In the genomic region with DNA sequence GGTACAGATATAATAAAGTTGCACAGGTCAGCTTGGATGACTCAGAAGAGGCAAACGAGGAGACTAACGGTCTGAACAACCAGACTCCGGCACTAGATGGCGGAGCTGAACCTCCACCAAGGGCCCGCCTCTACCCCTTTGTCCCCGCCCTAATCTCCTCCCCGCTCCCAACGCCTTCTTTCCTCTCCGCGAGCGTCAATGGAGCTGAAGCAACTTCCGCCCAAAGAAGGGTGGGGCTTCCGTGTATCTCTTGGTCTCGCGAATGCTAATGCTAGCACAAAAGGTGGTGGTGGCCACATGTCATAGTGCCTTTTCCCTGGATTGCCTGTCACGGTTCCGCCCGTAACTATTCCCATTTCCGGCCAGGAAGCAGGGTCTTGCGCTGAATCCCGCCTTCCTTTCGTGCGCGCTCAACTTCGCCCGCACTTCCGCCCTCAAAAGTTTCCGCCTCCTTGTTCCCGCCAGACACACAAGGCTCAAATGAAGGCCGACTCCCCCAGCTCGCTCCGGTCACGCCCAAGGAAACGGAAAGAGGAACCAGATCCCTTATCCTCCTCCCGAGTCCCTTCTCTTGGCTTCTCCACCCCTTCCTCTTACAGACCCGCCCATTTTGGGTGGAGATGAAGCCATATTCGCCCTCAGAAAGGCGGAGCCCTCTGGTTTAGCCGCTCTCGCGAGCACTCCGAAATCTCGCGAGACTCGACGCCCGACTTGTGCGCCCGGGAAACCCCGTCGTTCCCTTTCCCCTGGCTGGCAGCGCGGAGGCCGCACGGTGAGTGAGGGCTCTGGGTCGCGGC, we compare ENCODE assay signal across 8 mouse cellular contexts. TPM values are rescaled to one million over a fixed set of nuclear protein-coding genes. Genes with fewer than 3 reads are reported as not detected.
DNase-seq lines count a peak whose midpoint lies in the region; ATAC-seq lines count a peak whose summit lies in the region.

Gene Rps19, plus strand, starts transcription at position 476 of the 797 bp plus-strand sequence.

- peak within 1 kb of the TSS; percentile 99 for H3K9ac ChIP-seq in heart, embryonic 14.5 days (ENCODE audit: low read length)
- peak within 1 kb of the TSS; percentile 100 for H3K9ac ChIP-seq in liver, embryonic 13.5 days
- H3K9ac ChIP-seq in stomach, embryonic 16.5 days (ENCODE audit: low read length): peak within 1 kb of the TSS; percentile 100

- WGBS in heart, embryonic 14.5 days: under 1% methylated on average over 55 of the region's 57 CpGs
- WGBS in liver, embryonic 13.5 days (ENCODE audit: insufficient replicate concordance): under 1% methylated on average over 57 of the region's 57 CpGs
- under 1% methylated on average over 57 of the region's 57 CpGs for WGBS in stomach, embryonic 16.5 days

- peak; percentile 89 for ATAC-seq in CD4-positive, CD25-positive, alpha-beta regulatory T cell, adult 4 months
- ATAC-seq in heart, embryonic 14.5 days (ENCODE audit: insufficient number of reproducible peaks, insufficient read depth, low FRiP score, low read depth): peak; percentile 94
- ATAC-seq in liver, embryonic 13.5 days (ENCODE audit: low read depth): peak; percentile 92
- peak; percentile 96 for ATAC-seq in stomach, embryonic 16.5 days (ENCODE audit: insufficient read depth, low FRiP score)

- peaks cover 38% of the 10 kb centered on the region for H3K36me3 ChIP-seq in heart, embryonic 14.5 days (ENCODE audit: control insufficient read depth, insufficient read depth, low read length)
- H3K36me3 ChIP-seq in liver, embryonic 13.5 days: peaks cover 41% of the 10 kb centered on the region
- peaks cover 15% of the 10 kb centered on the region for H3K36me3 ChIP-seq in stomach, embryonic 16.5 days (ENCODE audit: control insufficient read depth, insufficient read depth, low read length)

- DNase-seq in c-Kit-negative CD71-positive TER-119-positive erythroid progenitor cells, embryonic 14.5 days (ENCODE audit: low read depth, low spot score): peak; percentile 99
- peak; percentile 99 for DNase-seq in fibroblast of lung, adult 2 months (ENCODE audit: low read depth)
- peak; percentile 99 for DNase-seq in kidney, postnatal 14 days
- peak; percentile 97 for DNase-seq in liver, embryonic 13.5 days
- DNase-seq in neural tube, embryonic 10.5 days (ENCODE audit: extremely low spot score, low spot score): peak; percentile 98

- H3K27ac ChIP-seq in heart, embryonic 14.5 days (replicated peaks in 1 of 2; ENCODE audit: control insufficient read depth in 1 of 2, insufficient read depth in 1 of 2, low read depth in 2 of 2, low read length in 2 of 2): peak within 1 kb of the TSS; percentile 86 to 93
- H3K27ac ChIP-seq in liver, embryonic 13.5 days: peak within 1 kb of the TSS; percentile 98
- peak within 1 kb of the TSS; percentile 90 for H3K27ac ChIP-seq in stomach, embryonic 16.5 days (ENCODE audit: low read length)

- peak within 1 kb of the TSS; percentile 83 for H3K4me2 ChIP-seq in heart, embryonic 14.5 days (ENCODE audit: low read length)
- H3K4me2 ChIP-seq in liver, embryonic 13.5 days: peak within 1 kb of the TSS; percentile 94
- peak within 1 kb of the TSS; percentile 80 for H3K4me2 ChIP-seq in stomach, embryonic 16.5 days (ENCODE audit: low read depth, low read length)

- peaks cover 8 to 27% of the 10 kb centered on the region in 2 experiments for H3K4me1 ChIP-seq in heart, embryonic 14.5 days (ENCODE audit: control insufficient read depth in 2 of 2, insufficient read depth in 2 of 2, low read length in 2 of 2)
- H3K4me1 ChIP-seq in liver, embryonic 13.5 days (replicated peaks): peaks cover 49% of the 10 kb centered on the region
- peaks cover 22% of the 10 kb centered on the region for H3K4me1 ChIP-seq in stomach, embryonic 16.5 days (ENCODE audit: control insufficient read depth, insufficient read depth, low read length)

- no peaks in the 10 kb centered on the region for H3K9me3 ChIP-seq in heart, embryonic 14.5 days (ENCODE audit: control insufficient read depth, low read length)
- no peaks in the 10 kb centered on the region for H3K9me3 ChIP-seq in liver, embryonic 13.5 days (replicated peaks)
- no peaks in the 10 kb centered on the region for H3K9me3 ChIP-seq in stomach, embryonic 16.5 days (replicated peaks; ENCODE audit: control insufficient read depth, low read length)

- H3K27me3 ChIP-seq in heart, embryonic 14.5 days (ENCODE audit: control insufficient read depth, insufficient read depth, low read length): no peaks in the 10 kb centered on the region
- no peaks in the 10 kb centered on the region for H3K27me3 ChIP-seq in liver, embryonic 13.5 days
- no peaks in the 10 kb centered on the region for H3K27me3 ChIP-seq in stomach, embryonic 16.5 days (ENCODE audit: control insufficient read depth, insufficient read depth, low read length)

- peak within 1 kb of the TSS; percentile 69 to 91 for H3K4me3 ChIP-seq in heart, embryonic 14.5 days (ENCODE audit: control insufficient read depth in 1 of 2, insufficient read depth in 1 of 2, low read depth in 1 of 2, low read length in 2 of 2)
- peak within 1 kb of the TSS; percentile 100 for H3K4me3 ChIP-seq in liver, embryonic 13.5 days (replicated peaks)
- peak within 1 kb of the TSS; percentile 98 for H3K4me3 ChIP-seq in stomach, embryonic 16.5 days (replicated peaks; ENCODE audit: low read length)

RNA-seq across cellular contexts. Expression of gene Rps19, which starts in this region (rescaled TPM):
- polyA plus RNA-seq in CD4-positive, CD25-positive, alpha-beta regulatory T cell, adult 4 months (2017; shearing (Covaris generic)): over 10,000 TPM; 12,099 to 13,283 TPM
- polyA plus RNA-seq in heart, embryonic 14.5 days (2014; fragmentation: Nextera tagmentation; extraction: Ambion mirVana): 1,418 and 1,656 TPM in 2 replicates
- 1,483 and 1,612 TPM in 2 replicates for polyA plus RNA-seq in liver, embryonic 13.5 days (2015; fragmentation: Nextera tagmentation; extraction: Ambion mirVana)
- polyA plus RNA-seq in stomach, embryonic 16.5 days (2015; fragmentation: Nextera tagmentation; extraction: Ambion mirVana): 2,107 and 2,375 TPM in 2 replicates

Comparison
In these comparisons a context has a peak if more than half of its experiments do, and no peak if none do; other contexts are left out.
1. Peak in every context shown above with its lines: DNase-seq, ATAC-seq, H3K4me3 ChIP-seq and H3K27ac ChIP-seq.